Mouse (Mus musculus) heart, postnatal 0 days (tissue): ENCODE measurements around the gene Otud3. TPM values are rescaled to one million over a fixed set of nuclear protein-coding genes. Genes with fewer than 3 reads are reported as not detected.

Source experiments
- ATAC-seq: fragments of 200-750 bp; cut with Nextera tagmentation; 2 replicates; pipeline ENCODE4 v1.8.0; 2017; ENCODE audit warnings: low read depth, moderate number of reproducible peaks, moderate library complexity; ENCODE audit not compliant: insufficient read depth
- DNase-seq: peaks from one replicate; pipeline ENCODE4 v3.0.0-alpha.2; 2016; ENCODE audit warnings: low spot score
- H3K27ac ChIP-seq: fragments of 300-500 bp; sonication (generic); 2 replicates; pipeline ENCODE4 v1.5.1; 2014; ENCODE audit warnings: low read depth, mild to moderate bottlenecking
- H3K27me3 ChIP-seq: fragments of 300-500 bp; sonication (generic); 2 replicates; pipeline ENCODE4 v1.6.1; 2014; ENCODE audit warnings: low read length, mixed read lengths; ENCODE audit not compliant: control insufficient read depth, insufficient read depth
- H3K36me3 ChIP-seq: fragments of 300-500 bp; sonication (generic); replicated peaks from 2 replicates; pipeline ENCODE4 v1.6.1; 2014; ENCODE audit warnings: low read length, mixed read lengths; ENCODE audit not compliant: control insufficient read depth, insufficient read depth
- H3K4me1 ChIP-seq: fragments of 300-500 bp; sonication (generic); 2 replicates; pipeline ENCODE4 v1.6.1; 2014; ENCODE audit warnings: antibody characterized with exemption; ENCODE audit not compliant: control insufficient read depth, insufficient read depth
- H3K4me2 ChIP-seq: fragments of 300-500 bp; sonication (generic); 2 replicates; pipeline ENCODE4 v1.6.1; 2014; ENCODE audit warnings: low read depth, mild to moderate bottlenecking, low read length, moderate library complexity
- H3K4me3 ChIP-seq: fragments of 300-500 bp; sonication (generic); 2 replicates; pipeline ENCODE4 v1.5.1; 2014; ENCODE audit warnings: low read depth, low read length
- H3K9ac ChIP-seq: fragments of 300-500 bp; sonication (generic); replicated peaks from 2 replicates; pipeline ENCODE4 v1.6.1; 2014; ENCODE audit warnings: low read depth, low read length, mixed read lengths
- H3K9me3 ChIP-seq: fragments of 300-500 bp; sonication (generic); replicated peaks from 2 replicates; pipeline ENCODE4 v1.6.1; 2016; ENCODE audit warnings: low read length; ENCODE audit not compliant: control insufficient read depth
- CTCF ChIP-seq: IDR thresholded peaks from 2 replicates; pipeline ENCODE4 v1.5.1; 2016; ENCODE audit warnings: antibody characterized with exemption, control low read depth, low read depth
- EP300 ChIP-seq: IDR thresholded peaks from 2 replicates; pipeline ENCODE4 v1.6.1; 2016; ENCODE audit warnings: antibody characterized with exemption, low read depth
- WGBS: fragments of 180-500 bp; shearing (Covaris S2); extraction: QIAGEN DNeasy Blood & Tissue Kit; methylation state at CpG from one replicate; pipeline ENCODE4 v1.1.7; 2014; 5-methylcytosine and 5-hydroxymethylcytosine counted together
- polyA plus RNA-seq: library from polyadenylated mRNA; unstranded; fragments of >200 nt; fragmentation: Nextera tagmentation; extraction: Ambion mirVana; gene quantifications from 2 replicates; pipeline ENCODE4 v1.2.1, GENCODE M21; 2015
- total RNA-seq: library from RNA; depleted of rRNA; stranded (reverse); fragments of >200 nt; gene quantifications from 2 replicates; pipeline ENCODE4 v1.2.3, GENCODE M21; 2014; ENCODE audit warnings: low replicate concordance

Otud3 gene
- total and polyA plus RNA-seq, 2 experiments from 2014 or later: 4.1 to 12.4 TPM

GRCm38 (mm10) chr4:138934456-138935145 is 20.9 kb upstream of the Otud3 start:
- Histone ChIP-seq H3K4me3 (no peak overlapping the region), H3K36me3 (no peaks in the 10 kb centered on the region), H3K27ac (no peak overlapping the region), H3K9ac (no peak overlapping the region), H3K27me3 (no peaks in the 10 kb centered on the region), H3K9me3 (no peaks in the 10 kb centered on the region), H3K4me1 (0 out of 2 replicates have a peak, but pooled peaks cover 11% of the 10 kb centered on the region), H3K4me2 (no peak overlapping the region)
- no peak for ATAC-seq
- no peak for DNase-seq
- WGBS: 80% methylated on average over 11 of the region's 11 CpGs
- TF ChIP-seq CTCF (no peak), EP300 (no peak)

GRCm38 (mm10) chr4:138933862-138934261 is 20.1 kb upstream of the Otud3 start:
- Histone ChIP-seq H3K4me1 (0 out of 2 replicates have a peak, but pooled peaks cover 9% of the 10 kb centered on the region), H3K9ac (no peak overlapping the region)
- TF ChIP-seq EP300: no peak
- TF ChIP-seq CTCF: no peak

GRCm38 (mm10) chr4:138925561-138925960 is 11.8 kb upstream of the Otud3 start:
- TF ChIP-seq EP300 (no peak), CTCF (no peak)
- Histone ChIP-seq H3K9ac (no peak overlapping the region), H3K9me3 (no peaks in the 10 kb centered on the region), H3K4me3 (no peak overlapping the region), H3K4me2 (no peak overlapping the region), H3K27ac (no peak overlapping the region), H3K36me3 (no peaks in the 10 kb centered on the region), H3K4me1 (no peaks in the 10 kb centered on the region), H3K27me3 (0 out of 2 replicates have a peak, but pooled peaks cover 8% of the 10 kb centered on the region)
- 23% methylated on average over 2 of the region's 2 CpGs for WGBS
- DNase-seq (no peak), ATAC-seq (no peak)

More at GRCm38 (mm10) chr4:138933862-138934261, 20.1 kb upstream of the Otud3 start:
- Histone ChIP-seq H3K9me3 (no peaks in the 10 kb centered on the region), H3K36me3 (no peaks in the 10 kb centered on the region), H3K27me3 (no peaks in the 10 kb centered on the region), H3K4me2 (no peak overlapping the region), H3K4me3 (no peak overlapping the region), H3K27ac (no peak overlapping the region)
- DNase-seq (no peak), ATAC-seq (no peak)
- WGBS: 38% methylated on average over 3 of the region's 3 CpGs

GRCm38 (mm10) chr4:138922131-138922459 is 8.3 kb upstream of the Otud3 start:
- under 1% methylated on average over 11 of the region's 11 CpGs for WGBS
- H3K4me3 ChIP-seq: no peak overlapping the region
- no peak overlapping the region for H3K9ac ChIP-seq
- no peaks in the 10 kb centered on the region for H3K9me3 ChIP-seq
- ATAC-seq: peak; percentile 75
- no peak overlapping the region for H3K4me2 ChIP-seq
- no peaks in the 10 kb centered on the region for H3K36me3 ChIP-seq
- H3K27ac ChIP-seq: no peak overlapping the region
- peak; percentile 86 for DNase-seq
- H3K4me1 ChIP-seq: no peaks in the 10 kb centered on the region
- 0 out of 2 replicates have a peak, but pooled peaks cover 8% of the 10 kb centered on the region for H3K27me3 ChIP-seq
- TF ChIP-seq EP300: no peak
- TF ChIP-seq CTCF: peak; percentile 100

GRCm38 (mm10) chr4:138921254-138922130 is 7.7 kb upstream of the Otud3 start:
- WGBS: 33% methylated on average over 20 of the region's 20 CpGs
- H3K9ac ChIP-seq: no peak overlapping the region
- no peaks in the 10 kb centered on the region for H3K9me3 ChIP-seq
- no peak for TF ChIP-seq CTCF
- TF ChIP-seq EP300: no peak
- DNase-seq: no peak
- 0 out of 2 replicates have a peak, but pooled peaks cover 8% of the 10 kb centered on the region for H3K27me3 ChIP-seq
- no peak overlapping the region for H3K4me3 ChIP-seq
- no peak overlapping the region for H3K27ac ChIP-seq
- ATAC-seq: no peak
- H3K4me2 ChIP-seq: no peak overlapping the region
- no peaks in the 10 kb centered on the region for H3K4me1 ChIP-seq
- H3K36me3 ChIP-seq: no peaks in the 10 kb centered on the region
